Mouse (Mus musculus) skeletal muscle tissue, adult 2 months (tissue): Measurements from ENCODE around the gene Gramd1b.
"Not testable (repeated sequence)": the region's sequence is repeated elsewhere in the genome, so short reads cannot be mapped to it uniquely, and the experiment has no call there.

Source experiments
- DNase-seq: peaks from one replicate; pipeline ENCODE4 v3.0.0-alpha.2; 2012; ENCODE audit warnings: low read depth, low spot score

The Gramd1b gene

GRCm38 (mm10) chr9:40519294-40519693 lies 11.9 kb downstream of the Gramd1b start:
- no peak for DNase-seq

GRCm38 (mm10) chr9:40511970-40512369 lies 19.2 kb downstream of the Gramd1b start:
- DNase-seq = no peak

- no peak for DNase-seq
Observed at GRCm38 (mm10) chr9:40509479-40509878, 21.7 kb downstream of the Gramd1b start.

- DNase-seq = no peak
Observed at GRCm38 (mm10) chr9:40506576-40506975, 24.6 kb downstream of the Gramd1b start.

GRCm38 (mm10) chr9:40505471-40506312 lies 25.5 kb downstream of the Gramd1b start:
- no peak for DNase-seq

GRCm38 (mm10) chr9:40504886-40505285 lies 26.3 kb downstream of the Gramd1b start:
- no peak for DNase-seq

GRCm38 (mm10) chr9:40500691-40501090 lies 30.5 kb downstream of the Gramd1b start:
- no peak for DNase-seq

GRCm38 (mm10) chr9:40482351-40483084 lies 48.7 kb downstream of the Gramd1b start:
- not testable (repeated sequence) for DNase-seq

- no peak for DNase-seq
Observed at GRCm38 (mm10) chr9:40481271-40481670, 49.9 kb downstream of the Gramd1b start.

GRCm38 (mm10) chr9:40479333-40479732 lies 51.9 kb downstream of the Gramd1b start:
- peak; percentile 18 for DNase-seq

- no peak for DNase-seq
Observed at GRCm38 (mm10) chr9:40478146-40478900, 52.9 kb downstream of the Gramd1b start.

- no peak for DNase-seq
Observed at GRCm38 (mm10) chr9:40477611-40478010, 53.6 kb downstream of the Gramd1b start.

GRCm38 (mm10) chr9:40476098-40476497 lies 55.1 kb downstream of the Gramd1b start:
- no peak for DNase-seq

- no peak for DNase-seq
Observed at GRCm38 (mm10) chr9:40472961-40473510, 58.1 kb downstream of the Gramd1b start.

- DNase-seq = no peak
Observed at GRCm38 (mm10) chr9:40469403-40470137, 61.6 kb downstream of the Gramd1b start.

- DNase-seq = no peak
Observed at GRCm38 (mm10) chr9:40466782-40467181, 64.4 kb downstream of the Gramd1b start.

GRCm38 (mm10) chr9:40465596-40465995 lies 65.6 kb downstream of the Gramd1b start:
- DNase-seq = no peak

- no peak for DNase-seq
Observed at GRCm38 (mm10) chr9:40462401-40462800, 68.8 kb downstream of the Gramd1b start.

GRCm38 (mm10) chr9:40460781-40461180 lies 70.4 kb downstream of the Gramd1b start:
- DNase-seq = peak; percentile 27

- DNase-seq = no peak
Observed at GRCm38 (mm10) chr9:40459304-40460280, 71.6 kb downstream of the Gramd1b start.
